Mouse (Mus musculus) NIH3T3 (cell line): Measurements from ENCODE around the gene Tbx20.

Experiments used
- DNase-seq: peaks from one replicate; pipeline ENCODE4 v3.0.0-alpha.2; 2012; ENCODE audit warnings: low read depth

Tbx20 gene

GRCm38 (mm10) chr9:24774160-24774969, at the start of gene Tbx20:
Gene Tbx20 (minus strand): TSS chr9:24774303.
- no peak for DNase-seq

- no peak for DNase-seq
These were observed 44.4 kb upstream of the Tbx20 start for GRCm38 (mm10) chr9:24818511-24818910.

- DNase-seq, result no peak
These were observed 38.4 kb upstream of the Tbx20 start for GRCm38 (mm10) chr9:24812461-24812860.

GRCm38 (mm10) chr9:24792110-24792509, 18.0 kb upstream of the Tbx20 start:
- DNase-seq, result no peak

- no peak for DNase-seq
These were observed 15.3 kb upstream of the Tbx20 start for GRCm38 (mm10) chr9:24789396-24789795.

- no peak for DNase-seq
These were observed 8.2 kb upstream of the Tbx20 start for GRCm38 (mm10) chr9:24782338-24782737.

- no peak for DNase-seq
These were observed 6.9 kb upstream of the Tbx20 start for GRCm38 (mm10) chr9:24780929-24781441.

DNA sequence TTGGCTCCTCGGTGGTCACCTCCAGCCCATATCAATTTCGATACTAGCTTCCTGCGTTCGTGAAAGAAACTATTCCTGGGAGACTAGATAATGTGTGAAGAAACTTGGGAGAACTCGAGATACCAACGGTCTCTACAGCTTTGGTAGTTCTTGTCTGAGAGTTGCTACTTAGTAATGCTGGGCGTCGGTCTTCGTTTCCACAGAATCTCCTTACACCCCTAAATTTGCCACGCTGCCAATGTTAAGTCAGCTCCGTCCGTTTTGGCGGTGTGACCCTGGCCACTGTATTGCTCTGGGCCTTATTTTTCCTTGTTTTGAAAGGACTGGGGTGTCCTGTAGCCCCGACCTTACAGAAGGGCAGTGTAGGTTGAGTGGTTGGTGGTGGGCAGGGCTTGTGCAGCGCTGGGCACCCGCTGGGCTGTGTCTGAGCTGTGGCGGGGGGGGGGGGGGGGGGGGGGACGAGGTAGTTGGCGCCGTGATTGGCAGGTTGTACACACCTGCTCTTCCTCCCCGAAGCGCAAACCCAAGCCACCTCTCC, 6.4 kb upstream of the Tbx20 start:
- DNase-seq, result no peak

DNA sequence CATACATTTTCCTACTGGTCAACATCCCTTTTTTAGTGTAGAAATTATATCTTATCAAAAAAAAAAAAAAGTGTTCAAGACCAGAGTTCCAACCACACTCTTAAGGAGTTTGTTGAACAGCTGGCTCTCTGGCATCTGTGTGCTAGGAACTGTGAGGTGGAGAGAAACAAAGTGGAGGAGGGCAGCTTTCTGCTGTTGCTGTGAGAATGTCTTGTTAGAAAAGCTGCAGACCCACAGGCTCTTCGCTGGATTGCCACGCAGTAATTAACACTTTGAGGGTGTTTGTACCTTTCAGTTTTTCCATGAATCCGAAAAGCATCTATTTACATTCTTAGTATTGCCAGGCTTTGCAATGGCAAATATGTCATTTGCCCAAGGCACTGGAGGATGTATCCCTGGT, 5.9 kb upstream of the Tbx20 start:
- DNase-seq, result no peak

DNA sequence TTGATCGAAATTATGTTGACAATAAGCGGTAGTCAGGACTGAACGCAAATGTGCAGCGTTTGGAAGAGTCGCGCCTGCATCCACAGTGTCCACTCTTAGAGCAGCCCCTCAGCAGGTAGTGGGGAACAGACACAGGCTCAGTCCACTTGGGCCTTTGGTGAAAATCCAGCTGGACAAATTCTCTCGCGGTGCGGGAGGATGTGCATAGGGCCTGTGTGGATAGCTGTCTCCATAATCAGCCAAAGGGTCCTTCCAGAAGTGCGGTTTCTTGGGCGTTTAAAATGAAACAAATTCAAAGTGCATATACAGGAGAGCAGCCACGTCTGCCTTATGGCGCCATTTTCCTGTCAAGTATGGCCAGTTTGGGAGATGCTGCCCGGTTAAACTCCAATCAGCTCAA, 4.5 kb upstream of the Tbx20 start:
- DNase-seq, result no peak

- no peak for DNase-seq
These were observed 3.9 kb upstream of the Tbx20 start for GRCm38 (mm10) chr9:24777961-24778360.

GRCm38 (mm10) chr9:24777176-24777895, 3.2 kb upstream of the Tbx20 start:
- DNase-seq, result no peak

DNA sequence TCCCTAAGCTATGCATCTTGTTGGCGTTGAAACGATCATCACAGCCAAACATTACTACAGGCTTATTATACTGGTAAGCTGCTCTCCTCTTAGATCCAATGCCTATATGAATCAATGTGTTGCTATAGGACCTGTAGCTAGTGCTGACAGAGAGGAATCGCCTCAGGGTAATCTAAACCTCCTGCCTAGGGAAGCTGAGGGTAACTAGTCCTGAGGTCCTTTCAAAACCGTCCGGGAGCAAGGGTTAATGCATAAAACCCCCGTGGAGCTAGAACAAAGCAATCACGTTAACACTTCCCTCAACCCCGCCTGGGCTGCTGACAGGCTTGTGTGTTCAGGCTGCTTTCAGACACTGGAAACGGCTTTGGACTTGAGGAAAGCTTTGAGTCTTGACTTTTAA, 2.4 kb upstream of the Tbx20 start:
- DNase-seq, result no peak

GRCm38 (mm10) chr9:24775567-24775966, 1.5 kb upstream of the Tbx20 start:
- no peak for DNase-seq

- DNase-seq, result no peak
These were observed 898 bp upstream of the Tbx20 start for GRCm38 (mm10) chr9:24775001-24775400.

- no peak for DNase-seq
These were observed 434 bp downstream of the Tbx20 start for GRCm38 (mm10) chr9:24773669-24774068.

DNA sequence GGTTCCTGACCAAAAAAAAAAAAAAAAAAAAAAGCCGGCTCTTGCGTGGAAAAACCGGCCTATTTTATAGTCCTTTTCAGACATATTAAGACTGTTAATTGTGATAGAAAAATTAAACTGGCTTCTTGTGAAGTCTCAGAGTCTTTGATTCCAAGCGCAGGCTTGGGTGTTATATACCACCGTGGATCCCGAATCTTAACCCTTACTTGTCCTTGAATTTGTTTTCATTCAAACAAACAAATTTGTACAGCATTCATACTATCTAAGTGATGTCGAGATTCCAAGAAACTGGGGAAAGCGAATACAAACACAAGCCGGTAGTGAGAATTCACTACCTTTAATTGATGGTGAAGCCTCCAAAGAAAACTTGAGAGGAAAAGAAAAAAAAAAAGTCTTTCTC, 932 bp downstream of the Tbx20 start:
- DNase-seq, result no peak

DNA sequence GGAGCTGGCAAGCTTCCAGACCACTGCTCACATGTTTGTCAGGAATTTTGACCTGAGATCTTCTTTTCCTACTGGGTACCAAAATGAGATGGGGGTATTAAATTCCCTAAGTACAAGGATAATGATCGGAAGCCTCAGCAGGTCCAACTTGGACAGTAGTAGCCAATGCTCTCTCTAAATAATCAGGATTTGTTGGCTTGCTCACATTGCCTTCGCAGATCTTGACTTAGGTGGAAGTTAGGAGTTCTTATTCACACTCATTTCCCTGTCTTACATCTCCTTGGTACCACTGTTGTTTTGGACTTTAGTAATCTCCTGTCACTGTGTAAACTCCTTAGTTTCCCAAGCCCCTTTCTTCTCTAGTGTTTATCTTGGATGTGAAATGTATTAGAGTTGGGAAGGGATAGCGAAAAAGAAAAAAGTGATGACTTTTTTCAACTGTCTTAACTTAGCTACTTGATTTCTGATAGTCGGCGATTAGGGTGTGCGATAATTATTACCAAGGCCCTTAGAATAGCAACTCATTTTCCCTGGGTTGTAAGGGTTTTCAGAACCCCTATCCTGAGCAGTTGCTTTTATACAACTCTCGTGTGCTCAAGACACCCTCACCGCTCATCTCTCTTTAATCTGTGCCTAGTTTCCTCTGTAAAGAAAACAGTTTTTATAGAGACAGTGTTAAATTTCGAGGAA, 1.5 kb downstream of the Tbx20 start:
- DNase-seq, result no peak

DNA sequence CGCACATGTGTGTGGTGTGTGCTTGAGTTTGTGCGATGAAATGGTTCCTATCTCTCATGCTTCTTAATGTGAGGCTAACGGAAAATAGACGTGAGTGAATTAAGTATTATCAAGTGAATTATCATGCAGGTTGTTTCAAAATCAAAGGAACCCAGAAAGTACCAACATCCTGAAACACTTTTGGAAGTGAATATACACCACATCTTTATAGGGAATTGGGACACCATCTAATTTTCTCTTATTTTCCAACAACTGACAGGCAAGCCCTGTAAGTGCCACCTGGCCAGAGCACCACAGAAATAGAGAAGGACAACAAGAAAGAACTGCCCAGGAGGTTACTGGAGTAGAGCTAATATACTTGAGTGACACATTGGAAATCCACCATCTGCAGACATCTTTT, 2.4 kb downstream of the Tbx20 start:
- no peak for DNase-seq

DNA sequence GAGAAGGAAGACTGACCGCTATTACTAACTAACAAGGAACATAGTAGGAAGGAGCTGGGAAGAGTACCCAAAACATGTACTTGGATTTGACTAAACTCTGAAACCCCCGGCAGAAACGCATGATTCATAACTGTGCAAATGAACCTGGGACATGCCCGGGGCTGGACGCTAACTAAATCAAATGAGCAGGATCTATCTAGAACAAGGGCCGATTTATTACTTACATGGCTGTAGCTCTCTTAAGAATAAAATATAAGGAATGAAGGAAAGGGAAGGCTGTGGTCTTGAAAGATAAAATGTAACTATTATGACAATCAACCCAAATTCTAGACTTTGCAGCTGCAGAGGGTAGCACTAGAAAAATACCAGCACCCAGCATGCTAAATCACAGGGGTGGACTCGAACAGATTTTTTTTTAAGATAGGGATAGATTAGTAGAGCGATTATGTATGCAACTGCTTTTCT, 3.1 kb downstream of the Tbx20 start:
- no peak for DNase-seq

DNA sequence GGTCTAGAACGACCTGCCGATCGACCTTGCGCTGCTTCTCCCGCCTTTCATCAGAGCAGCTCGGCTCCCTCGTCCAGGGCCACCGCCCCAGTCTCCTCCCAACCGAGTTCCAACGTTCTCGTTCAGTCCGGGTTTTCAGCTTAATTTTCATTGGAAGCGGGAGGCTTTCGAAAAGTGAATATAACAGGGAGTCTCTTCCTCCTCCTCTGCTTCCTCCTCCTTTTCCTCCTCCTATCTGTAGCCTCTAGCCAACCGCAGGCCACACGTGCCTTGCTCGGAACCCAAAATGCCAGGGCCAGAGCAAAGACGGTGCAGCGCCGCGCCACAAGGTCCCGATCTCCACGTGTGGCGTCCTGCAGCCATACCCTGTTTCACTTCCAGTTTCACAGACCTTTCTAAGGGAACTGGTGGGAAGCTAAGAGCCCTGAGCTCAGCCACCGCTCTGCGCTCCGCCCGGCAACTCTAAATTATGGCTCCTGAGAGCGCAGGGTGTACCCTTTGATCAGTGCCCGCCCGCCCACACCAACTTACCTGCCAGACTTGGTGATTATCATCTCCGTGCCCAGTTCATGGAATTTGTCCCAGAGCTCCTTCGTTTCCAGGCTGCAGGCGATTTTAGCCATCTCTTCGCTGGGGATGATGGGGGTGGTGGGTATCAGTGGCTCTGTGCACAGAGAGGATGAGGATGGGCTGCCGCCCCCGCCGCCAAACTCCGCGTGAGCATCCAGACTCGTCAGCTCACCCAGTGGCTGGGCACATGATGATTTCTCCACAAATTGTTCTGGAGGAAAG, 3.8 kb downstream of the Tbx20 start:
- DNase-seq, result no peak

- DNase-seq, result no peak
These were observed 4.5 kb downstream of the Tbx20 start for GRCm38 (mm10) chr9:24769611-24770010.
